Mouse (Mus musculus) heart, embryonic 13.5 days (tissue): ENCODE results near the gene Sept1. TPM values are rescaled to one million over a fixed set of nuclear protein-coding genes. Genes with fewer than 3 reads are reported as not detected.

ENCODE experiments used
- ATAC-seq: fragments of 200-750 bp; cut with Nextera tagmentation; 2 replicates; pipeline ENCODE4 v1.8.0; 2017; ENCODE audit warnings: moderate TSS enrichment; ENCODE audit not compliant: insufficient number of reproducible peaks, low FRiP score, low TSS enrichment; ENCODE audit errors: extremely low read depth
- H3K27ac ChIP-seq: fragments of 300-500 bp; sonication (generic); replicated peaks from 2 replicates; pipeline ENCODE4 v1.5.1; 2015; ENCODE audit warnings: moderate library complexity, mild to moderate bottlenecking, inconsistent platforms
- H3K27me3 ChIP-seq: fragments of 300-500 bp; sonication (generic); replicated peaks from 2 replicates; pipeline ENCODE4 v1.6.1; 2015; ENCODE audit warnings: mild to moderate bottlenecking, inconsistent platforms
- H3K36me3 ChIP-seq: fragments of 300-500 bp; sonication (generic); 2 replicates; pipeline ENCODE4 v1.6.1; 2015; ENCODE audit warnings: mild to moderate bottlenecking, inconsistent platforms
- H3K4me1 ChIP-seq: fragments of 300-500 bp; sonication (generic); 2 replicates; pipeline ENCODE4 v1.6.1; 2015; ENCODE audit warnings: inconsistent platforms
- H3K4me2 ChIP-seq: fragments of 300-500 bp; sonication (generic); 2 replicates; pipeline ENCODE4 v1.6.1; 2015; ENCODE audit warnings: inconsistent platforms, mild to moderate bottlenecking, moderate library complexity
- H3K4me3 ChIP-seq: fragments of 300-500 bp; sonication (generic); 2 replicates; pipeline ENCODE4 v1.5.1; 2015; ENCODE audit warnings: moderate library complexity, mild to moderate bottlenecking, inconsistent platforms
- H3K9ac ChIP-seq: fragments of 300-500 bp; sonication (generic); 2 replicates; pipeline ENCODE4 v1.6.1; 2015; ENCODE audit warnings: inconsistent platforms, mild to moderate bottlenecking, moderate library complexity
- H3K9me3 ChIP-seq: fragments of 300-500 bp; sonication (generic); 2 replicates; pipeline ENCODE4 v1.6.1; 2016; ENCODE audit warnings: inconsistent platforms
- WGBS: fragments of 180-500 bp; shearing (Covaris S2); methylation state at CpG from one replicate; pipeline ENCODE4 v1.1.7; 2015; ENCODE audit warnings: mixed read lengths; 5-methylcytosine and 5-hydroxymethylcytosine counted together
- polyA plus RNA-seq: library from polyadenylated mRNA; unstranded; fragments of >200 nt; fragmentation: Nextera tagmentation; extraction: Ambion mirVana; gene quantifications from 2 replicates; pipeline ENCODE4 v1.2.1, GENCODE M21; 2015

Gene Sept1
- polyA plus RNA-seq, 1 experiment from 2014 or later = 23.1 TPM

DNA sequence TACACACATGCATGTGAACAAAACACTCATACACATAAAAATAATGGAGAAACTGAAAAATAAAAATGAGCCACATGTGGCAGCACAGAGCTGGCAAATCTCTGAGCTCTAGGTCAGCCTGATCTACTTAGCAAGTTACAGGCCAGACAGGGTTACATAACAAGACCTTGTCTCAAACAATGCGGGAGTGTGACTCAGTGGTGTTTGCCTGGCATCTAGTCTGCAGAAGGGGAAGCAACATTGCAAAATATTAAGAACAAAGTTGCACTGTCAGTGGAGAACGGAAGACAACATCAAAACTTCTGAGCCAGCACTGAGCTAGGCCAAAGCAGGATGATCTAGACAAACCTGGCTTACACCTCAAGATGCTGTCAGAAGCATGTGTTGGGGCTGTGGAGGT, 37.3 kb upstream of the Sept1 start:
- Histone ChIP-seq H3K36me3 (peaks cover 43% of the 10 kb centered on the region), H3K4me1 (peaks cover 29% of the 10 kb centered on the region), H3K4me2 (no peak overlapping the region), H3K4me3 (no peak overlapping the region), H3K27me3 (no peaks in the 10 kb centered on the region), H3K9me3 (no peaks in the 10 kb centered on the region), H3K9ac (no peak overlapping the region), H3K27ac (no peak overlapping the region)
- 83% methylated on average over 2 of the region's 2 CpGs for WGBS
- no peak for ATAC-seq

DNA sequence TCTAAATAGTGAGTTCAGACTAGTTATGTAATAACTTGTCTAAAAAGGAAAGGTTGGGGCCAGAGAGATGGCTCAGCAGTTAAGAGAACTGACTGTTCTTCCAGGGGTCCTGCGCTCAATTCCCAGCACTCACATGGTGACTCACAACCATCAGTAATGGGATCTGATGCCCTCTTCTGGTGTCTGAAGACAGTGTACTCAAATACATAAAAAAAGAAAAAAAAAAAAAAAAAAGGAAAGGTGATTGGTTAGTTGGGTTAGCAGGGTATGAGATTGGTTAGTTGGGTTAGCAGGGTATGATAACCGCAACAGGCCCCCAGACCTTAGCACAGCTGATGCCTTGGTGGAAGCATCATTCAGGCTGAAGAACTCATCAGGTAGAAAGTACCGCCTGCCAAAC, 30.6 kb upstream of the Sept1 start:
- peaks cover 19% of the 10 kb centered on the region for H3K4me1 ChIP-seq
- no peak overlapping the region for H3K4me2 ChIP-seq
- H3K9me3 ChIP-seq = no peaks in the 10 kb centered on the region
- no peaks in the 10 kb centered on the region for H3K27me3 ChIP-seq
- 0 out of 2 replicates have a peak, but pooled peaks cover 3% of the 10 kb centered on the region for H3K36me3 ChIP-seq
- no peak overlapping the region for H3K9ac ChIP-seq
- no peak for ATAC-seq
- H3K27ac ChIP-seq = no peak overlapping the region
- no peak overlapping the region for H3K4me3 ChIP-seq
- WGBS = 89% methylated on average over 3 of the region's 3 CpGs

DNA sequence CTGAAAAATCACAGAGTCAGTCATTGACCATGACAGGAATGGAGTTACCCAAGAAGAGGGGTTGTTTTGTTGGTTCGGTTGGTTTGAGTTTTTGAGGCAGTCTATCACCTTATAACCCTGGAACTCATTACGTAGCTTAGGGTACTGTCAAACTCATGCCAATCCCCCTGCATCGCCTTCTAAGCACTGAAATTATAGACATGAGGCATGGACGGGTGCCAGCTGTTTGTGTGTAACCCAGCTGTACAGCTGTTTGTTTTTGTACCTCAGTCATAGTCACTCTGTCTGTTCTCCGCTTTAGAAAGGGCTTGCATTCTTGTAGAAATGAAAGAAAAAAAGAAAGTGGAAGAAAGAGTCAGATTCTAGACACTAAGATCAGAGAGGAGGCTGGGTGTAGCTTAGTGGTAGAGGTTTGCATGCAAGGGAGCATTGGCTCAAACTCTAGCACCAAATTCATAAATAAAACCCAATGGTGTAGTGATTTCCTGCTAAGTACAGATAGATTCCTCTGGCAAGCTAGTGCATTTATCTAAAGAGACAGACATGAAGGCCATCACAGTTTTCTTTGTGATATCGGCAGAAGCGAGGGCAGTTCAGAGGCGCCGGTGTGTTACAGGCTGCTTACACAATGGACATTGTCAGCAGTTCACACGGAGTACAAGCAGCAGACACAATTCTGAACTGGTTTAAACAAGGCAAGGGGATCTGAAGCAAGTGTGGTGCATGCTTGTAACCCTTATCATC, 29.5 kb upstream of the Sept1 start:
- H3K4me1 ChIP-seq = peaks cover 19% of the 10 kb centered on the region
- no peak overlapping the region for H3K4me2 ChIP-seq
- 0 out of 2 replicates have a peak, but pooled peaks cover 3% of the 10 kb centered on the region for H3K36me3 ChIP-seq
- no peaks in the 10 kb centered on the region for H3K27me3 ChIP-seq
- ATAC-seq = no peak
- H3K9ac ChIP-seq = no peak overlapping the region
- H3K4me3 ChIP-seq = no peak overlapping the region
- no peaks in the 10 kb centered on the region for H3K9me3 ChIP-seq
- H3K27ac ChIP-seq = no peak overlapping the region
- 69% methylated on average over 10 of the region's 10 CpGs for WGBS

DNA sequence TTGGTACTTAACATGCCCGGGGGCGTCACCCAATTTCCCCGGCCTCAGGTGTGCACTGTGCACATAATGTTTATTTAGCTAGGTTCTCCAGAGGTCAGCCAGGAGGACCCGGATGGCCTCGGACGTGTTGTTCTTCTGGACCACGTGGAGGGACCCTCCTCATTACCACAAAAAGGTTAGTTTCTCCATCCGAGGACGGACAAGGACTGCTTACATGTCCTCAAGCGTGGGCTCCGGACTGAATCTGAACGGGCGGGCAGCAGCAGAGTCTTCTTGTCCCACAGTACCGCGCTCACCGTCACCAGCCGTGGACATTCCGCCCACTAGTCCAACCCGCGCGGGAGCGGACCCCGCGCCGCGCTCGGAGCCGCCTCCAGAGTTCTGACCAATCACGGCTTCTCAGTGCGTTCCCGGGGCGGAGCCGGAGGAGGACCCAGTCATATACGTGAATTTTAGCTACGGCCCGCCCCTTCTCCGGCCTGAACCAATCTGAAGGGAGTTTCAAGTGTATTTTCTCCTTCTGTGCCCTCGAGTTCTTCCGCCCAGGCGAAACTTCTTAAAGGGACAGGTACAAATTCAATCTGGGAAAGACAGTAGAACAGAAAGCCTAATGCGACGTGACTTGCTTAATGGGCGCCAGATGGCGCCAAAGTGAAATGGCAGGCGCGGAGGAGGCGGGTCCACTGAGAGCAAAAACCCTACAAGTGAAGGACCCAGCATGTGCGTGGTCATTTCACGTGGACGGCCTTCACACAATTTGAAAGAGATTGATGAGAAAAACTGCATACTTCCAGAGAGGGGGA, 27.6 kb upstream of the Sept1 start, which contains the start of gene Dctpp1:
Gene Dctpp1 (minus strand): TSS at position 401 of the 803 bp plus-strand sequence.
- H3K4me2 ChIP-seq = peak within 1 kb of the TSS; percentile 92
- H3K27me3 ChIP-seq = no peaks in the 10 kb centered on the region
- under 1% methylated on average over 50 of the region's 50 CpGs for WGBS
- H3K9ac ChIP-seq = peak within 1 kb of the TSS; percentile 90
- H3K9me3 ChIP-seq = no peaks in the 10 kb centered on the region
- H3K4me1 ChIP-seq = peaks cover 19% of the 10 kb centered on the region
- H3K4me3 ChIP-seq = peak within 1 kb of the TSS; percentile 80
- H3K27ac ChIP-seq = peak within 1 kb of the TSS; percentile 63; the same call in 1 of the 2 replicates
- ATAC-seq = peak; percentile 97
- H3K36me3 ChIP-seq = peaks cover 15% of the 10 kb centered on the region

DNA sequence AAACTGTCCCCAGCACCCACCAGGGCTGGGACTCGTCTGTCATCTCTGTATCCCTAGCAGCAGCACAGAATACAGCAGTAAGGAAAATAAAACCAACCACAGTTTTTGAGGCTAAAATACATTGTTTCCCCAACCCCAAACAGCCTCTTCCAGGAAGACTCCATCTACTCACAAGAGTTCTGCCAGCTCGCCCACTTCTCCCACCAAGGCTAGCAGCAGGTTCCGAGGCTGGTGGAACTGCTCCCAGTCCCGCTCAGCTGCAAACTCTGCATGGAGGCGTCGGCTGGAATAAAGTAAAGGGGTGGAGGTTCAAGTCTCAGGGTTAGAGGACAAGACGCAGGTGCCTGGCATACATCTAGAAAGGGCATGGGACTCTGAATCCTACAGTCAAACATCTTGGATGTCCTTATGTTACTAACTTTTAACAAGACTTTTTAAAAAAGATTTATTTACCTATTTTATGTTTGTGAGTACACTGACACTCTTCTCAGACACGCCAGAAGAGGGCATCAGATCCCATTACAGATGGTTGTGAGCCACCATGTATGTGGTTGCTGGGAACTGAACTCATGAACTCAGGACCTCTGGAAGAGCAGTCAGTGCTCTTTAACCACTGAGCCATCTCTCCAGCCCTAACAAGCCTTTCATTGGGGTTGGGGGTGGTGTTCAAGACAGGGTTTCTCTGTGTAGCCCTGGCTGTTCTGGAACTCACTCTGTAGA, 26.4 kb upstream of the Sept1 start:
- Histone ChIP-seq H3K4me1 (peaks cover 27% of the 10 kb centered on the region), H3K27me3 (no peaks in the 10 kb centered on the region), H3K9me3 (no peaks in the 10 kb centered on the region), H3K27ac (no peak overlapping the region), H3K4me3 (peak overlapping the region; percentile 80), H3K36me3 (peaks cover 15% of the 10 kb centered on the region), H3K9ac (peak overlapping the region; percentile 90), H3K4me2 (peak overlapping the region; percentile 92)
- no peak for ATAC-seq
- WGBS = 70% methylated on average over 8 of the region's 8 CpGs

DNA sequence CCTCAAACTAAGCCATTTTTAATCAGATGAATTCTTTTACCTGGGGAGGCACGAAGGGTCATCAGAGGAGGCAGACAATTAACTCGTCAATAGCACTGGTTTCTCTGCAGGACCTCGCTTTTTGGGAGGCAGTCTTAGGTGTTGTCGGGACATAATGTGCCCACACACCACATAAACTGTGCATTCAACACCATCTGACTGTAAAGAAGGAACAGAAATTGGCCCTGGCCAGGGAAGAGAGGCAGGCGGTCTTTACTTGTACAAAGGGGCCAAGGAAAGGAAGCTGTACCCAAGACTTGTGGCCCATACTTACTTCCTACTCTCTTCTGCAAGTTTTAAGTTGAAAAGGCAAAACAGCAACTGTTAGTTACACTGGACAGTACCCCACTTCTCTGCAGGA, 23.6 kb upstream of the Sept1 start:
- H3K4me2 ChIP-seq = no peak overlapping the region
- peaks cover 24% of the 10 kb centered on the region for H3K36me3 ChIP-seq
- no peak overlapping the region for H3K9ac ChIP-seq
- ATAC-seq = no peak
- H3K4me3 ChIP-seq = no peak overlapping the region
- H3K27me3 ChIP-seq = no peaks in the 10 kb centered on the region
- no peaks in the 10 kb centered on the region for H3K9me3 ChIP-seq
- H3K4me1 ChIP-seq = peaks cover 33% of the 10 kb centered on the region
- 89% methylated on average over 5 of the region's 5 CpGs for WGBS
- H3K27ac ChIP-seq = no peak overlapping the region

DNA sequence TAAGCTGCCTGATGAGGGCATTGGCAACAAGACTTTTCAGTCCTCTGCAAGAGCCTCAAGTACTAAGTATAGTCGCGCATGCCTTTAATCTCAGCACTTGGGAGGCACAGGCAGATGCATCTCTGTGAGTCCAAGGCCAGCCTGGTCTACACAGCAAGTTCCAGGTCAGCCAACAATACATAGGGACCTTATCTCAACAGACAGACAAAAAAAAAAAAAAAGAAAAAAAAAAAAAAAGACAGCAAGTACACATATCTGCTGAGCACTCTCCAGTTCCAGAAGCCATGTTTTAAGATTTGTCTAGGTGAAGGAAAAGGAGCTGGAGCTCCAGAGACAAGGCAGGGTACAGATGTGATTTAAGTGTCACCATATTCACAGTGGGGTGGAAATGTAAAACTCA, 23.0 kb upstream of the Sept1 start:
- 76% methylated on average over 2 of the region's 2 CpGs for WGBS
- no peaks in the 10 kb centered on the region for H3K9me3 ChIP-seq
- no peak overlapping the region for H3K4me3 ChIP-seq
- H3K36me3 ChIP-seq = peaks cover 27% of the 10 kb centered on the region
- H3K27me3 ChIP-seq = no peaks in the 10 kb centered on the region
- ATAC-seq = no peak
- H3K27ac ChIP-seq = no peak overlapping the region
- H3K4me1 ChIP-seq = peaks cover 28% of the 10 kb centered on the region
- no peak overlapping the region for H3K9ac ChIP-seq
- H3K4me2 ChIP-seq = no peak overlapping the region

DNA sequence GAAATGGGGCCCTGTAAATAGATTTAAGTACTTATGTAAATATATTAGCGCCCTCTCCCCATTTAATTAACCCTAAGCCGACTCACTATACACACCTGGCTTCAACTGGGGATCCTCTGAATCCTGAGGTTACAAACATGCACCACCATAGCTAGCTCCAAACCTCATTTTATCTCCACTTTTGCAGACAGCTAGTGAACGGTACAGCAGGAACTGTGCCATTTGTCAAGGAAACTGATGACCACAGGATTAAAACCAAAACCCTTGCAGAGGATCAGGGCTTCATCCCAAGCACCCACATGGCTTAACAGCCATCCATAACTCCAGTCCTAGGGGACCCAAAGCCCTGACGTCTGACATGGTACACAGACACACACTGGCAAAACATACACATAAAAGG, 22.1 kb upstream of the Sept1 start:
- peaks cover 25% of the 10 kb centered on the region for H3K4me1 ChIP-seq
- WGBS = 22% methylated on average over 4 of the region's 4 CpGs
- peak overlapping the region; percentile 87 for H3K4me2 ChIP-seq
- H3K27ac ChIP-seq = peak overlapping the region; percentile 85; the same call in 1 of the 2 replicates
- peak overlapping the region; percentile 88 for H3K9ac ChIP-seq
- peaks cover 34% of the 10 kb centered on the region for H3K36me3 ChIP-seq
- H3K4me3 ChIP-seq = peak overlapping the region; percentile 62
- H3K9me3 ChIP-seq = no peaks in the 10 kb centered on the region
- H3K27me3 ChIP-seq = no peaks in the 10 kb centered on the region
- ATAC-seq = no peak

DNA sequence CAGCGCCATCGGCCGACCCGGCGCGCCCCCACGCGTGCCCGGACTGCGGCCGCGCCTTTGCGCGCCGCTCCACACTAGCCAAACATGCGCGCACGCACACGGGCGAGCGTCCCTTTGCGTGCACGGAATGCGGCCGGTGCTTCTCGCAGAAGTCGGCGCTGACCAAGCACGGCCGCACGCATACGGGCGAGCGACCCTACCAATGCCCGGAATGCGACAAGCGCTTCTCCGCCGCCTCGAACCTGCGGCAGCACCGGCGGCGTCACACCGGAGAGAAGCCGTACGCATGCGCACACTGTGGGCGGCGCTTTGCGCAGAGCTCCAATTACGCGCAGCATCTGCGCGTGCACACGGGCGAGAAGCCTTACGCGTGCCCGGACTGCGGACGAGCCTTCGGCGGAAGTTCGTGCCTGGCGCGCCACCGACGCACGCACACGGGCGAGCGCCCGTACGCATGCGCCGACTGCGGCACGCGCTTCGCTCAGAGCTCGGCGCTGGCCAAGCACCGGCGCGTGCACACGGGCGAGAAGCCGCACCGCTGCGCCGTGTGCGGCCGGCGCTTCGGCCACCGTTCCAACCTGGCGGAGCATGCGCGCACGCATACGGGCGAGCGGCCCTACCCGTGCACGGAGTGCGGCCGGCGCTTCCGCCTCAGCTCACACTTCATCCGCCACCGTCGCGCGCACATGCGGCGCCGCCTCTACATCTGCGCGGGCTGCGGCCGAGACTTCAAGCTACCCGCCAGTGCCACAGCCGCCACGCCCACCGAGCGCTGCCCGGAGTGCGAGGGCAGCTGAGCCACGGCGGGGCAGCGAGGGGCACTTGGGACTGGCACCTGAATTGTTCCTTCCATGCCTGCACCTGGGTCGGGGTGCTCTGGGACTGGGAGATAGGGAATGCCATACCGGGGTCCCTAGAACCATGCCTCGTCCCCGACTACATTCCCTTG, 21.2 kb upstream of the Sept1 start:
- H3K9me3 ChIP-seq = no peaks in the 10 kb centered on the region
- WGBS = under 1% methylated on average over 136 of the region's 136 CpGs
- no peaks in the 10 kb centered on the region for H3K27me3 ChIP-seq
- peak overlapping the region; percentile 85 for H3K27ac ChIP-seq
- peaks cover 16% of the 10 kb centered on the region for H3K4me1 ChIP-seq
- peak overlapping the region; percentile 62 for H3K4me3 ChIP-seq
- peak; percentile 84 for ATAC-seq
- H3K4me2 ChIP-seq = peak overlapping the region; percentile 87
- peaks cover 43% of the 10 kb centered on the region for H3K36me3 ChIP-seq
- H3K9ac ChIP-seq = peak overlapping the region; percentile 88

DNA sequence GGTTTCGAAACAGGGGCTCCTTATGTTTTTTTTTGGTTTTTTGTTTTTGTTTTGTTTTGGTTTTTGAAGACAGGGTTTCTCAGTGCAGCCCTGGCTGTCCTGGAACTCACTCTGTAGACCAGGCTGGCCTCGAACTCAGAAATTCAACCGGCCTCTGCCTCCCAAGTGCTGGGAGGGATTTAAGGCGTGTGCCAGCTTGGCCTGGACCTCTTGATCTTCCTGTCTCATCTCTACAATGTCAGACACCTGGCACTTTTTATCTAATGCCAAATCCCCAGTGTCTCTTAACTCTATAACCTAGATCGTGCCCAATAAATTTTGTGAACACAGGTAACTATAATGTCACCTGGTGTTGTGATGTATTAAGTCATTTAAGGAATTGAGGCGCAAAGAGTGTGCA, 20.4 kb upstream of the Sept1 start:
- H3K9me3 ChIP-seq = no peaks in the 10 kb centered on the region
- H3K4me1 ChIP-seq = peaks cover 14% of the 10 kb centered on the region
- no peaks in the 10 kb centered on the region for H3K27me3 ChIP-seq
- peak overlapping the region; percentile 83 for H3K9ac ChIP-seq
- H3K4me3 ChIP-seq = peak overlapping the region; percentile 62
- H3K27ac ChIP-seq = peak overlapping the region; percentile 85
- no peak for ATAC-seq
- peaks cover 48% of the 10 kb centered on the region for H3K36me3 ChIP-seq
- H3K4me2 ChIP-seq = peak overlapping the region; percentile 87
- 74% methylated on average over 6 of the region's 6 CpGs for WGBS
